Mouse (Mus musculus): Measurements from ENCODE around the gene Desi2. TPM values are rescaled to one million over a fixed set of nuclear protein-coding genes. Genes with fewer than 3 reads are reported as not detected.
"Not testable (repeated sequence)": the region's sequence is repeated elsewhere in the genome, so short reads cannot be mapped to it uniquely, and the experiment has no call there.

Gene Desi2
- total and polyA plus RNA-seq, 3 experiments: 3.5 to 21.6 (median 20.2) TPM

DNA sequence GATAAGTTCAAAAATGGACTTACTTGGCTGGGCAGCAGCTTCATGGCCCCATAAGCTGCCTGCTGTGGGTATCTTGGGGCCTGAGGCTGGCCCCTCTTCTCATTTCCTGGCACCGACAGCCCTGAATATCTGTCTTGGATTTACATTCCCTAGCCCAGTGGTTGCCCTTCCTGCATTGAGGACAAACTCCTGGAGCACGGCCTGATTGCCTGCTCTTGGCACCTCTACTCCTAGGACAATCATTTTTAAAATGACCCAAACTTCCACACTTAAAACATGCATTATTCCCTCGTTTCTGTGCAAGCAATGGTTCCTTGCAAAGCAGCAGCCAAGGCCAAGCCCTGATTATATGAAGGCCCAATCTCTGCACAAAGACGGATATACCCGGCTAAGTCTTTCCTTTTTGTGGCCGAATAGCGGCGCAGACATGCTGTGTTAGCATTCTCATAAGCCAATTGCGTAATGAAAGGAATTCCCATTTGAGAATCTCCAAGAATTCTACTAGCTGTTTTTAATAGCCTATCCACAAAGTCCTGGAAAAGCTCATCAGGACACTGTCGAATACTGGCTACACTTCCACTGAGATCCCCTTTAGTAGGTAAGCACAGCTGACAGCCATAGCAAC lies 18.6 kb downstream of the Desi2 start:
- no peaks in the 10 kb centered on the region for H3K27me3 ChIP-seq (ENCODE audit: insufficient read depth, low read length)
- no peaks in the 10 kb centered on the region for H3K9me3 ChIP-seq (replicated peaks)
- DNase-seq (ENCODE audit: low spot score) (no peak), ATAC-seq (ENCODE audit: extremely low read depth, insufficient number of reproducible peaks, low FRiP score, poor library complexity, severe bottlenecking) (no peak)
- peaks cover 9% of the 10 kb centered on the region for H3K36me3 ChIP-seq (replicated peaks)
- no peaks in the 10 kb centered on the region for H3K4me1 ChIP-seq (ENCODE audit: insufficient read depth, low read depth, low read length)
- TF ChIP-seq TAL1 (conservative IDR thresholded peaks at IDR 0.05; ENCODE audit: low read depth, low read length): no peak
- TF ChIP-seq CTCF (IDR thresholded peaks at IDR 0.05; ENCODE audit: low read depth, low read length): no peak
- TF ChIP-seq GATA1 (IDR thresholded peaks at IDR 0.05; ENCODE audit: borderline replicate concordance, low read length): no peak
- no peak for TF ChIP-seq GATA2 (IDR thresholded peaks at IDR 0.05; ENCODE audit: borderline replicate concordance, low read depth, low read length)
- no peak for TF ChIP-seq POLR2AphosphoS5 (IDR thresholded peaks at IDR 0.05; ENCODE audit: insufficient replicate concordance, low read depth, low read length)
- no peak overlapping the region for H3K4me3 ChIP-seq (ENCODE audit: low read depth, low read length)

DNA sequence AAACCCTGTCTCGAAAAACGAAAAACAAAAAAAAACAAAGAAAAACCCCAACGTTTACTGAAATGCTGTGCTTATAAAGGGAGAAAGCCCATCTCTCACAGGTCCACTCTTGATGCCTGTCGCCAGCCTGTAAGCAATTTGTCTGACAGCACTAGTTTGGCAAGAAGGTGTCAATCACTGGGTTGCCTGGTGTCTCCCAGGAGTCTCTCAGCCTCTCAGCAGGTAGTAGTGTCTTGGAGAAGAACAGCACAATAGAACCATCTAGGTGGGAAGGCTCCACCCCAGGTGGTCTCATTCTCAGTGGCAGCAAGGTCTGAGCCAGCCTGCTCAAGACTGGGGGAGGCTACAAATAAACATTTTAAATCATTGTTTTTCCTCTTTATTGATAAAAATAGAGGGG lies 20.6 kb downstream of the Desi2 start:
- H3K9me3 ChIP-seq (replicated peaks); ATAC-seq (ENCODE audit: extremely low read depth, insufficient number of reproducible peaks, low FRiP score, poor library complexity, severe bottlenecking); DNase-seq (ENCODE audit: low spot score); H3K4me1 ChIP-seq (ENCODE audit: insufficient read depth, low read depth, low read length); H3K27me3 ChIP-seq (ENCODE audit: insufficient read depth, low read length); H3K4me3 ChIP-seq (ENCODE audit: low read depth, low read length); H3K36me3 ChIP-seq (replicated peaks): not testable (repeated sequence)

DNA sequence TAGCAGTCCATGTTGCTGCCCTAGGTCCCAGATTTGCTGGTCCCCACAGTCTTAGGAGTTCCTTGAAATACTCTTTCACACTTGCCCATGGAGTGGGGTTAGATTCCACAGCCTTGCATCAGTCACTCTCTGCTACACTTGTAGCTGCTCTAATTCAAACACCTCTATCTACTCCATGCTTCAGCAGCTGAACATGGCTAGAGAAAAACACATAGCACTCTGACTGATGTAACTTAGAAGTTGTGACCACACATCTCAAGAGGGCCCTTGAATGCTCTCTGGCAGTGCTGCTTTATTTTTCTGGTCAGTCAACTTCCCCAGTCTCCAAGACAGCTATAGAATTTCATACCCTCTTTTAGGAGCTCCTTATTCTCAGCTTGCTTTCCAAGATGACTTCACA lies 22.7 kb downstream of the Desi2 start:
- Histone ChIP-seq H3K36me3 (replicated peaks) (peaks cover 9% of the 10 kb centered on the region), H3K4me3 (ENCODE audit: low read depth, low read length) (no peak overlapping the region), H3K9me3 (replicated peaks) (no peaks in the 10 kb centered on the region), H3K4me1 (ENCODE audit: insufficient read depth, low read depth, low read length) (no peaks in the 10 kb centered on the region), H3K27me3 (ENCODE audit: insufficient read depth, low read length) (no peaks in the 10 kb centered on the region)
- no peak for DNase-seq (ENCODE audit: low spot score)
- no peak for ATAC-seq (ENCODE audit: extremely low read depth, insufficient number of reproducible peaks, low FRiP score, poor library complexity, severe bottlenecking)
- no peak for TF ChIP-seq GATA1 (IDR thresholded peaks at IDR 0.05; ENCODE audit: borderline replicate concordance, low read length)
- no peak for TF ChIP-seq GATA2 (IDR thresholded peaks at IDR 0.05; ENCODE audit: borderline replicate concordance, low read depth, low read length)
- TF ChIP-seq TAL1 (conservative IDR thresholded peaks at IDR 0.05; ENCODE audit: low read depth, low read length): no peak
- no peak for TF ChIP-seq CTCF (IDR thresholded peaks at IDR 0.05; ENCODE audit: low read depth, low read length)
- no peak for TF ChIP-seq POLR2AphosphoS5 (IDR thresholded peaks at IDR 0.05; ENCODE audit: insufficient replicate concordance, low read depth, low read length)

DNA sequence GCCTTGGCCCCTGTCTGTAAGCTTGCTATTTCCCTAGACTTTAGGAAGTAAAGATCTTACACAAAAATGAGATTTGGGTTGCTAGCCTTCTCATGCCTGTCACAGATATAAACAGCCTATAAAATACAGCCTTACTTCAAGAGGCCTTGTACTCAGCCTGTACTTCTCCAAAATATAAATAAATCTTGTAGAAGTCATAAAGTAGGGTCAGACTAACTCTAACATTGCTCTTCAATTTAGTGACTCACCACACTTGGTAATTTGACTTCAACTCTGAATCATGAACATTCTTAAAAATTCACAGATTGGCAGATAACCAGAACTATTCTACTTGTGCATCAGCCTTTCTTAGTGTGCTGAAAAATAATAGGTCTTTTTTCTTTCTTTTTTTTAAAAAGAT lies 29.9 kb downstream of the Desi2 start:
- Histone ChIP-seq H3K4me1 (ENCODE audit: insufficient read depth, low read depth, low read length) (no peaks in the 10 kb centered on the region), H3K27me3 (ENCODE audit: insufficient read depth, low read length) (no peaks in the 10 kb centered on the region), H3K4me3 (ENCODE audit: low read depth, low read length) (no peak overlapping the region), H3K9me3 (replicated peaks) (no peaks in the 10 kb centered on the region), H3K36me3 (replicated peaks) (peaks cover 2% of the 10 kb centered on the region)
- no peak for TF ChIP-seq GATA1 (IDR thresholded peaks at IDR 0.05; ENCODE audit: borderline replicate concordance, low read length)
- TF ChIP-seq GATA2 (IDR thresholded peaks at IDR 0.05; ENCODE audit: borderline replicate concordance, low read depth, low read length): no peak
- no peak for TF ChIP-seq CTCF (IDR thresholded peaks at IDR 0.05; ENCODE audit: low read depth, low read length)
- TF ChIP-seq TAL1 (conservative IDR thresholded peaks at IDR 0.05; ENCODE audit: low read depth, low read length): no peak
- TF ChIP-seq POLR2AphosphoS5 (IDR thresholded peaks at IDR 0.05; ENCODE audit: insufficient replicate concordance, low read depth, low read length): no peak
- no peak for ATAC-seq (ENCODE audit: extremely low read depth, insufficient number of reproducible peaks, low FRiP score, poor library complexity, severe bottlenecking)
- no peak for DNase-seq (ENCODE audit: low spot score)

DNA sequence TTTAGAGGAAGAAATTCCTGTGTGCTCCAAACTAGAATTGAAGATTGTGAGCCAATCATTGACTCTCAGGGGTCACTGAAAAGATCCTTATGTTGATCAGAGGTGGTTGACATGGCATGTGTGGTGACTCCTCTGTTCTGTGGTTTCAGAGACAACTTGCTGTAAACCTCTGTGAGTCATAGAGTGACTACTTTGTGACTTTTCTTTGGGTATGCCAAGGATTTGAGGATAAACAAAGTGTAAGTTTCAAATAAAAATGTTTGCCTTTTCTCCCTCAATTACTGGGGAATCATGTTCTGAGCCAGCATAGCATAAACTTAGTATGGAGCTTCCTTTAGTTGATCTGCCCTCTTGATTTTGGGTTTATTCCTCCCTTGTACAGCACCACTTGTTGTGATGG lies 31.1 kb downstream of the Desi2 start:
- no peak overlapping the region for H3K4me3 ChIP-seq (ENCODE audit: low read depth, low read length)
- no peaks in the 10 kb centered on the region for H3K27me3 ChIP-seq (ENCODE audit: insufficient read depth, low read length)
- TF ChIP-seq GATA2 (IDR thresholded peaks at IDR 0.05; ENCODE audit: borderline replicate concordance, low read depth, low read length): no peak
- no peak for TF ChIP-seq GATA1 (IDR thresholded peaks at IDR 0.05; ENCODE audit: borderline replicate concordance, low read length)
- TF ChIP-seq POLR2AphosphoS5 (IDR thresholded peaks at IDR 0.05; ENCODE audit: insufficient replicate concordance, low read depth, low read length): no peak
- no peak for TF ChIP-seq TAL1 (conservative IDR thresholded peaks at IDR 0.05; ENCODE audit: low read depth, low read length)
- TF ChIP-seq CTCF (IDR thresholded peaks at IDR 0.05; ENCODE audit: low read depth, low read length): no peak
- H3K36me3 ChIP-seq (replicated peaks): peaks cover 2% of the 10 kb centered on the region
- DNase-seq (ENCODE audit: low spot score) (no peak), ATAC-seq (ENCODE audit: extremely low read depth, insufficient number of reproducible peaks, low FRiP score, poor library complexity, severe bottlenecking) (no peak)
- no peaks in the 10 kb centered on the region for H3K4me1 ChIP-seq (ENCODE audit: insufficient read depth, low read depth, low read length)
- H3K9me3 ChIP-seq (replicated peaks): no peaks in the 10 kb centered on the region

DNA sequence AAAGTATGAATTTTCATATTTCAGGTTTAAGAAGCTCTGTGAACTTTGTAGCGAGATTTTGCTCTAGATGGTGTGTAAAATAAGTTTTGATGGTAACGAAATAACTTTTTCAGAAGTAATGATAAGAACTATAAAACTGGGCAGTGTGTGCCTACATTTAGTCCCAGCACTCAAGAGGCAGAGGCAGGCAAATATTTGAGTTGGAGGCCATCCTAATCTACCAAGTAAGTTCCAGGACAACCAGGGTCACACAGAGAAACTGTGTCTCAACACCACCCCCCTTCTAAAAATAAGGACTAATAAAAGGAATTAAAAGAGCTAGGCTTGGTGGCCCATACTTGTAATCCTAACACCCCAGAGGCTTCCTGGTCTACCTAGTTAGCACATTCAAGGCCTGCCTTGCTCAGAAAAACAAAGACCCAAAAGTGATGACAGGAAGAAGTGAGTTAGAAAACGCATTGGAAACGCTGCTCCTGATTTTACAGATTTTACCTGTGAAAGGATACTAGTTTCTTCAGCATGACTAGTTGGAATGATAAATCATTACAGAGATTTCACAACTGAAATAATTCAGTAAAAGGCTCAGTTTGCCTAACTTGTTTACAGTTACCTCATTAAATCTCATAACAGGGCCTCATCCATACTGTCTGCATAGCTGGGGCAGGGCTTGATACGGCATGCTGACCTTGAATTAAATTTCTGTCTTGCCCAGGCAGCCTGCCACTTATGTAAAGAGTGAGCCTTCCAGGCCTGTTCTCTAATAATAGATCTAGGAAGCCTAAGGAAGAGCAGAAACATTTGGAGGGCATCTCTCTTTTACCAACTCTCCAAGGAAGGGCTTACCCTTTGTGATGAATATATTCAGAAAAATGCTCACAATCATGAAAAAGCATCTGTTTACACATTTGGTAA lies 32.2 kb downstream of the Desi2 start:
- no peaks in the 10 kb centered on the region for H3K27me3 ChIP-seq (ENCODE audit: insufficient read depth, low read length)
- no peak for DNase-seq (ENCODE audit: low spot score)
- no peak overlapping the region for H3K4me3 ChIP-seq (ENCODE audit: low read depth, low read length)
- H3K36me3 ChIP-seq (replicated peaks): peaks cover 3% of the 10 kb centered on the region
- ATAC-seq (ENCODE audit: extremely low read depth, insufficient number of reproducible peaks, low FRiP score, poor library complexity, severe bottlenecking): no peak
- H3K9me3 ChIP-seq (replicated peaks): peaks cover under 1% of the 10 kb centered on the region; the same call in 1 of the 2 replicates
- TF ChIP-seq GATA2 (IDR thresholded peaks at IDR 0.05; ENCODE audit: borderline replicate concordance, low read depth, low read length) (no peak), GATA1 (IDR thresholded peaks at IDR 0.05; ENCODE audit: borderline replicate concordance, low read length) (no peak), POLR2AphosphoS5 (IDR thresholded peaks at IDR 0.05; ENCODE audit: insufficient replicate concordance, low read depth, low read length) (no peak), TAL1 (conservative IDR thresholded peaks at IDR 0.05; ENCODE audit: low read depth, low read length) (no peak), CTCF (IDR thresholded peaks at IDR 0.05; ENCODE audit: low read depth, low read length) (no peak)
- no peaks in the 10 kb centered on the region for H3K4me1 ChIP-seq (ENCODE audit: insufficient read depth, low read depth, low read length)

DNA sequence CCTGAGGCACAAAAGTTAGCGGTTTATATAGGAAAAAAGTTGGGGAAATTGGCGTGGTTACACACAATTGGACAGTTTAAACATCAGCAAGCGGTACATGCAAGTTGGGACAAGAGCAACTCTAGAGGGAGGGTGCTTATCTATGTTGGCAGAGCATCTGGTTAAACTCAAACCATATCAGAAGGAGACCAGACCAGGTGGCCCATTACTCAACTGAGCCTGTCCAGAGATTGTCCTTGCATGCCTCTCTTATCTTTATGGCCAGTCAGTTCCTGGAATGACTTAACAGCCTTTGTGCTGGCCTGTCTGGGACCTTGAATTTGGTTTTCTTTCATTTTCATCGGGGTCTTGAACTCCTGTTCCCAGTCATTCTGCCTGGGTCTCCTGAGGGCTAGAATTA lies 41.7 kb downstream of the Desi2 start:
- not testable (repeated sequence) for H3K27me3 ChIP-seq (ENCODE audit: insufficient read depth, low read length); H3K4me1 ChIP-seq (ENCODE audit: insufficient read depth, low read depth, low read length); ATAC-seq (ENCODE audit: extremely low read depth, insufficient number of reproducible peaks, low FRiP score, poor library complexity, severe bottlenecking); H3K4me3 ChIP-seq (ENCODE audit: low read depth, low read length); DNase-seq (ENCODE audit: low spot score)
- Histone ChIP-seq H3K36me3 (replicated peaks) (peaks cover 42% of the 10 kb centered on the region), H3K9me3 (replicated peaks) (peaks cover 45% of the 10 kb centered on the region)

Data from G1E (cell line).